Mouse (Mus musculus): ENCODE data around the gene Cnfn. TPM values are rescaled to one million over a fixed set of nuclear protein-coding genes. Genes with fewer than 3 reads are reported as not detected.

The Cnfn gene
- polyA plus RNA-seq, 1 experiment from 2014 or later, result 1.1 TPM

Other genes with a start within 250 kb of the Cnfn start
- gene Pou2f2, start 190.0 kb downstream of the Cnfn start, polyA plus RNA-seq (2015; fragmentation: Nextera tagmentation; extraction: Ambion mirVana), result 1.0 and 1.2 TPM in 2 replicates
- 11.3 and 11.9 TPM in 2 replicates for gene Dedd2, start 149.1 kb downstream of the Cnfn start, polyA plus RNA-seq (2015; fragmentation: Nextera tagmentation; extraction: Ambion mirVana)
- 1.9 and 2.3 TPM in 2 replicates for gene Zfp526, start 148.3 kb downstream of the Cnfn start, polyA plus RNA-seq (2015; fragmentation: Nextera tagmentation; extraction: Ambion mirVana)
- gene Gsk3a, start 131.9 kb downstream of the Cnfn start, polyA plus RNA-seq (2015; fragmentation: Nextera tagmentation; extraction: Ambion mirVana), result 4.0 and 5.9 TPM in 2 replicates
- gene Erf, start 119.0 kb downstream of the Cnfn start, polyA plus RNA-seq (2015; fragmentation: Nextera tagmentation; extraction: Ambion mirVana), result 6.6 and 7.9 TPM in 2 replicates
- 17.3 and 19.9 TPM in 2 replicates for gene Cic, start 102.0 kb downstream of the Cnfn start, polyA plus RNA-seq (2015; fragmentation: Nextera tagmentation; extraction: Ambion mirVana)
- gene Pafah1b3, start 71.7 kb downstream of the Cnfn start, polyA plus RNA-seq (2015; fragmentation: Nextera tagmentation; extraction: Ambion mirVana), result 175 and 180 TPM in 2 replicates
- 0.56 and 0.93 TPM in 2 replicates for gene Prr19, start 68.3 kb downstream of the Cnfn start, polyA plus RNA-seq (2015; fragmentation: Nextera tagmentation; extraction: Ambion mirVana)
- gene Tmem145, start 63.6 kb downstream of the Cnfn start, polyA plus RNA-seq (2015; fragmentation: Nextera tagmentation; extraction: Ambion mirVana), result 0.61 and 1.1 TPM in 2 replicates
- gene Megf8, start 52.6 kb downstream of the Cnfn start, polyA plus RNA-seq (2015; fragmentation: Nextera tagmentation; extraction: Ambion mirVana), result 6.8 and 7.1 TPM in 2 replicates
- gene Lipe, start 29.0 kb upstream of the Cnfn start, polyA plus RNA-seq (2015; fragmentation: Nextera tagmentation; extraction: Ambion mirVana), result 9.1 and 11.8 TPM in 2 replicates
- 0.18 and 0.43 TPM in 2 replicates for gene Cxcl17, start 43.2 kb upstream of the Cnfn start, polyA plus RNA-seq (2015; fragmentation: Nextera tagmentation; extraction: Ambion mirVana)
- 40.6 and 46.7 TPM in 2 replicates for gene Ceacam1, start 107.9 kb upstream of the Cnfn start, polyA plus RNA-seq (2015; fragmentation: Nextera tagmentation; extraction: Ambion mirVana)
- not detected in 2 replicates for gene Ceacam2, start 170.1 kb upstream of the Cnfn start, polyA plus RNA-seq (2015; fragmentation: Nextera tagmentation; extraction: Ambion mirVana)
- gene Erich4, start 246.2 kb upstream of the Cnfn start, polyA plus RNA-seq (2015; fragmentation: Nextera tagmentation; extraction: Ambion mirVana), result 31.8 and 43.6 TPM in 2 replicates
- gene Dmac2, start 249.7 kb upstream of the Cnfn start, polyA plus RNA-seq (2015; fragmentation: Nextera tagmentation; extraction: Ambion mirVana), result 41.8 and 43.4 TPM in 2 replicates

Measured in intestine, embryonic 16.5 days (tissue).